Mouse (Mus musculus): ENCODE data around the gene Nlrc4.

- TF ChIP-seq CTCF (IDR thresholded peaks at IDR 0.05) (0 out of 2 replicates have a peak, but pooled peaks have one; percentile 2), POLR2A (IDR thresholded peaks at IDR 0.05; ENCODE audit: insufficient read depth, low read depth, low read length) (no peak), EP300 (IDR thresholded peaks at IDR 0.05; ENCODE audit: insufficient read depth, low read depth, low read length) (no peak)
Measured at GRCm38 (mm10) chr17:74431481-74431880, 27.5 kb downstream of the Nlrc4 start.

All from heart, adult 2 months (tissue).